Mouse (Mus musculus): ENCODE measurements around the gene Slc2a2.

The Slc2a2 gene

DNA sequence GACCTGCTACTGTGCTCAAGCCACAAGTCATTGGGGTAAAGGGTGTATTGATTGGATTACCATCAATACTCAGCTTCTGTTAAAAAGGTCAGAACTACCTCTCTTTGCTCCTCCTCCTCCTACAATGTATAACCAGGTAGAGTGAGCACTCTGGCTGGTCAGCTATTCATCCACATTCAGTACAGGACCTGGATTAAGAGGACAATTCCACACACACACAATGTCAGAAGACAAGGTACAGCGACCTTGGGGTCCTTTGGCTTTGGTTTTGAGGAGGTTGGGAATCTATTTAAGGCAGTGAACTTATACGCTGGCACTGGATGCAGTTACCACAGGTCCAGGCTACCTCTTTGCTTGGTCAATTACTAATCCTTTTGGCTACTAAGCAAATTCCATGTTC, at the start of gene Slc2a2:
Gene Slc2a2 (plus strand): TSS at position 107 of the 400 bp plus-strand sequence.
- no peak for DNase-seq

GRCm38 (mm10) chr3:28652574-28652973, 45.1 kb upstream of the Slc2a2 start:
- DNase-seq: no peak

DNA sequence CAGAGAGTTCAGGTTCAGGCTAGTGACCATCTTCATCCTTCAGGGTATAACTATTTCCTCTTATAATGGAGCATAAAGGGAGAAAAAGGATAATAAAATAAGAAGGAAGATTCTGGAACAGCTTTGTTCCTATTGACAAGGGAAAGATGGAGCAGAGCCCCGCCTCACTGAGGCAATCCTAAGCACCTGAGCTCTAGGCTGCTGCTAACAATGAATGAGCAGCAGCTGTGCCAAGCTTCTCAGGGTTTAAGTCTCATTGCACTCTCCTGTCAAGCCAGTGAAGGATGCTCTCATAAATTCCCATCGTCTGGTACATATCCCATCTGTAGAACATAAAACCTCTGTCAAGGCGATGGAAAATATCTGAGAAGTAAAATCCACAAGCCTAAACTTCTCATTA, 44.7 kb upstream of the Slc2a2 start:
- DNase-seq: no peak

DNA sequence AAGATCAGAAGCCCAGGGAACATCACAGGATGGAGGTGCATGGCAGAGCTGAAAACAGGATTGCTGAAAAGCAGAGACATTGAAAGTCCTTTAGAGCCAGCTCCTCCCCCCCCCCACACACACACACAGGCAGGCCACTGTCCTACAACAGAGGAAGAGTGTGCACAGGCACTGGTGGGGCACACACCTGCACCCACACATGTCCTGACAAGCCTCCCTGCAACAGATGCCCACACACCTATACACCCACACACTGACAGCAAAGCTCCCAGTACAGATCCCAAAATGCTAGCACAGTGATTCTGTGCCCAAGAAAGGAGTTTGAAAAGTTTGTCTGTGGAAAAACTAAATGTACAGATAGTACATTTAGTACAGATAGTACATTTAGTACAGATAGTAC, 43.0 kb upstream of the Slc2a2 start:
- DNase-seq: no peak

DNA sequence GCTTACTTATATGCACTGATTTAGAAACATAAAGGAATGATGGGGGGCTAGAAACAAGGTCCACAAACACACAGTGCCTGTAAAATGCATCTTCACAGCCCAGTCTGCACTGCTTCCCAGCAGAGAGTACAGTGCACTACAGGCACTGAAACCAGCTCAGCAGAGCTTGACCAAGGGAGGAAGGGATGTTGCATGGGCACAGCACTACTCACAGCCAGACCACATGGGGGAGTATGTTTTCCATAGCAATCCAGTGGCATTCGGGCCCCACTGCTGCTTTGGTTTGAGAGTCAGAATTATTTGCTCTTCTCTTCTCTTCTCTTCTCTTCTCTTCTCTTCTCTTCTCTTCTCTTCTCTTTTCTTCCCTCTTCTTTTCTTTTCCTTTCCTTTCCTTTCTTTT, 39.4 kb upstream of the Slc2a2 start:
- no peak for DNase-seq

- no peak for DNase-seq
These were observed 16.9 kb upstream of the Slc2a2 start for GRCm38 (mm10) chr3:28680851-28681250.

- no peak for DNase-seq
These were observed 15.8 kb upstream of the Slc2a2 start for GRCm38 (mm10) chr3:28681866-28682265.

- no peak for DNase-seq
These were observed 15.3 kb upstream of the Slc2a2 start for GRCm38 (mm10) chr3:28682411-28682810.

DNA sequence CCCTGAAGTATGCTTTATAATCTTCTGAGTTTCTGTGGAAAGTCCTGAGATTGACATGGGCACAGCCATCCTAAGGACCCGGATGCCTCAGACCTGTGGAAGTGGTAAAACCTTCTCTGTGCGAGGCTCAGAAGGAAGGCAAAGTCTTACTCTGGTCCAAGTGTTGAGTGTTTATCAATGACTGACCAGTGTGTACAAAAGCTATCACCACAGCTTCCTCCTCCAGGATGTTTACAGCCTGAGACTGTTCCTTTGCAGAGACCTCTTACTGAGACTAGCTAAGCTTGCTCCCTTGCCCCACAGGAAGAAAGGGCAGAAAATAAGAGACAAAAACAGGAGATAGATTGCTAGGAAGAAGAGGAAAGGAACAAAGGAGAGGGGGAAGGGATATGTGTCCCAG, 12.2 kb upstream of the Slc2a2 start:
- no peak for DNase-seq

DNA sequence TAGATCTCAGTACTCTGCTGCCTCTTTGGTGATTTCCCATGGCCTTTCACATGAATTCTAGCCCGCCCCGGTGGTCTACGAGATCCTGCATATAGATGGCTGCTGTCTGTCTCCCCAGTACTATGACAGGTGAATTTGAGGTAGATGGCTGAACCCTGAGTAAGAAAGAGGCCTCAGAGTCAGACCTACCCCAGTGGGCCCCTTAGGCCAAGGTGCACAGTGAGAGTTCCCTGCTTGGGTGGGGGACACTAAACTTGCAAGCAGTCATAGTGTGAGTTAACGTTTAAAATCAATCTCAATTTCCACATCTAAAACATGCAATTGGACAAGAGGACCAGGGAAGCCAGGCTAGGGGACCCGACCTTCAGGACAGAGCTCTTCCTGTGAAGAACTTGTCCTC, 2.9 kb upstream of the Slc2a2 start:
- DNase-seq: no peak

- DNase-seq: no peak
These were observed 2.1 kb upstream of the Slc2a2 start for GRCm38 (mm10) chr3:28695608-28696007.

GRCm38 (mm10) chr3:28696162-28696561, 1.5 kb upstream of the Slc2a2 start:
- no peak for DNase-seq

DNA sequence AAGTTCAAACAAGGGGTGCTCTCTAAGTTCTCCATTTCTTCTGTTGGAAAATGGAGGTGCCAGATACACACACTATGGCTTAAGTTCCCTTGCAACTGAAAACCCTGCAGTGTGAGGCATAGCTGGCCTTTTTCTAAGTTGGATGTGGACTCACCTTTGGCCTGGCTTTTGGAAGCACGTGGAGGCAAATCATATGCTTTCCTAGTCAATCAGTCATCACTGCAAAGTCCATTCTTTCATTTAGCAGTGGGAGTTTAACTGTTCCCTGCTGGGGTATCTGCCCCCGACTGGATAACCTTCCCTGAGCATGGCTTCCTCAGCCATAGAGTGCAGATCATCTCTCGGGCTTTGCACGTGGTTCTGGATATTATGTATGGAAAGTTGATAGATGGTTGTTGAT, 1.9 kb downstream of the Slc2a2 start:
- DNase-seq: no peak

DNA sequence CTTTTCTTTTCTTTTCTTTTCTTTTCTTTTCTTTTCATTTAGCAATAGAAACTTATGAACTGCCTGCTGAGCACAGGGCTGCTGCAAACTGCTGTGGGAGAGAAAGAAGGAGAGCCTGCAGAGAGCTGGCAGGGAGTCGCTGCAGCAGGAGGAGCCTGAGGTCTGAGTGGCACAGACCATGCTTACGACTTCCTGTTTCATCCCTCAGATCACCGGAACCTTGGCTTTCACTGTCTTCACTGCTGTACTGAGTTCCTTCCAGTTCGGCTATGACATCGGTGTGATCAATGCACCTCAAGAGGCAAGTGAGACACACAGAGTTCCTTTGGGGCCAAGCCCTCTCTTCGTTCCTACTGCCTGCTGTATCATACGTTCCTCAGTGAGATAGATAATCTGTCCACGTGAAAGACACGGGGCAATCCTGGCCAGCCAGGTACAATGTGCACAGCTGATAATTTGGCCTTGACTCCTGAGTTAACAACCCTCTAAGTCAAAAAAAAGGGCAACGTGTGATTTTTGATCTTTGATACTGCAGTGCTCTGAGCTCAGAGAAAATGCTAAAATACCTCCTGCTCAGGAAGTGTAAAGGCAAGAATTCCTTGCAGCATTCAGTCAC, 7.9 kb downstream of the Slc2a2 start:
- DNase-seq: no peak

- no peak for DNase-seq
These were observed 9.0 kb downstream of the Slc2a2 start for GRCm38 (mm10) chr3:28706736-28707135.

DNA sequence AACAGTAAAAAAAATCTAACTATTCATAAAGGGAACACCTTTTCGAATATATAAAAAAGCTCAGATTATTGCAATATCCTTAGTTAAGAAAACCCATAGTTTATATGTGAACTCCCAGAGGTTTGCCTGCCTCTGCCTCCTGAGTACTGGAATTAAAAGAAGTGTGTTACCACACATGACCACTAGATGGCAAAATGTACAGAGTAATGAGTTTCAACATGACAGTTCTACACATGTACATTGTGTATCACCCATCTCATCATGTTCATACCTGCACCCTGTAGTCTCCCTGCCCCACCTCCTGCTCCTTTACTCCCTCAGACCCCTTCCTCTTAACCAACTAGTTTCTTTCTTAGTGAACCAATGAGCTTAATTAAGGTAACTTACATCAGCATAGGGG, 12.0 kb downstream of the Slc2a2 start:
- DNase-seq: no peak

- DNase-seq: no peak
These were observed 16.4 kb downstream of the Slc2a2 start for GRCm38 (mm10) chr3:28713913-28714698.

GRCm38 (mm10) chr3:28718521-28718920, 20.8 kb downstream of the Slc2a2 start:
- DNase-seq: no peak

- no peak for DNase-seq
These were observed 23.5 kb downstream of the Slc2a2 start for GRCm38 (mm10) chr3:28721218-28721617.

DNA sequence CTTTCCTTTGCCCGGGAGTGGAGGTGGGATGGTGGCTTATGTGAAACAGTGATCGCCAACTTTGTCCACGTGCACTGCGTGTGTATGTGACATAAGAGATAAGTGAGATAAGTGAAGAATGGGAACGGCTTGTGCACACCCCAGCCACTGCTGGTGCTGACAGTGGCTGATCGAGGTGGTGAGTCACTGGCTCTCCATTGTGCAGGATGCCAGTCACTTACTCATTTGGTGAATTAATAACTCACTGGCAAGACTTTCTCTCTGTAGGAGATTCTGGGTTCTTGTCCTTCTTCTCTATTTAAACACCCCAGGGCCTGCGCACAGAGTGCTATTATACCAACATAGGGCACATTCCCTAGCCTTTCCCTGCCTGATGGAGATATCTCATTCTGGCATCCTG, 24.1 kb downstream of the Slc2a2 start:
- DNase-seq: no peak

DNA sequence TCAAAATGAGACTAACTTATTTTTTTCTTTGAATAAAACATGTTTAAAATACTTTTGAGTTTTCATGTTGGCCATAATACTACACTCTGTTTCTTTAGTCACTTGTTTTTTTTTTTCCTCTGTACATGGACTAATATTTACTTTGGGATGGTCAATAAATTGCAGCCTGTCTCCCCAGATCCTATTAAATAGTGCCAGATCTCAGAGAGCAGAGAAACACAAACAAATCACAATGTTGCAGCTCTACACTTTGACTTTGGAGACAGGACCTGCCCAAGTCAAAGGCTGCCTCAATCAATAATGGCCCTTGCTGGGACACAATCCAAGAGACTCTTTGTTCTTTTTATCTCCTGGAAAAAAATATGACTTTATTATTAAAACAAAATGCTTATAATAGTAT, 24.8 kb downstream of the Slc2a2 start:
- no peak for DNase-seq

- no peak for DNase-seq
These were observed 25.8 kb downstream of the Slc2a2 start for GRCm38 (mm10) chr3:28723534-28723933.

DNA sequence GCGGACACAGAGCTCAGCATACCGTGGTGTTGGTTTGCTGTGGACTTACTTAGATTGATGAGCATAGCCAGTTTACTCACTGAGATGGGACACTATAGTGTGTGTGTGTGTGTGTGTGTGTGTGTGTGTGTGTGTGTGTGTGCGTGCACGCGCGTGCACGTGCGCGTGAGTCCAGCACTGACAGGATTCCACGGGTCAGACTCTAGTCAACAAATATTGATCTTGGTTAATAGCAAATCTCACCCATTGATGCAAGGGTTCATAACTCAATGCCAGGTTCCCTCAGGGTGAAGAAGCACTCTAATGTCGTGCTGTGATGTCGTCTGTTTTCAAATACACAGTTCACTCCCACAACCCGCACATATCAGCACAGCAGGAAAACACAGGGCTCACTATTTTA, 27.5 kb downstream of the Slc2a2 start:
- no peak for DNase-seq

GRCm38 (mm10) chr3:28726356-28726755, 28.7 kb downstream of the Slc2a2 start:
- no peak for DNase-seq

- no peak for DNase-seq
These were observed 37.0 kb downstream of the Slc2a2 start for GRCm38 (mm10) chr3:28734712-28735111.
